Comparison of ENCODE assay signal across 11 mouse cellular contexts in the genomic region with DNA sequence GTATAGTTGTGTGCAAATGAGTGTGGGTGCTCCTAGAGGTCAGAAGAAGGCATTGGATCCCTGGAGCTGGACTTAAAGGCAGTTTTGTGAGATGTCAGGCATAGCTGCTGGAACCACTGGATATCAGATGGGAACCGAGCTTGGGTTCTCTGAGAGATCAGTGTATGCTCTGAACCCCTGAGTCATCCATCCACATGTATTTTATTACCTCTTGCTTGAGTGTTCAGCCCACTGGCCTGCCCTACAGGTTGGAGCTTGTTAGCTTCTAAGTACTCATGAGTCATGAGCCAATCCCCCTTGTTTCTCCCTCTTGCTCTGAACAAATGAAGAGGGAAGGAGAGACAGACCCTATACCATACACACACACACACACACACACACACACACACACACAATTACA.
"Had no signal": no experiment of that assay in that cellular context is flagged by ENCODE, and none has a peak within 500 bp of the region (broad histone marks: within the 10 kb centered on the region; RNA-seq: fewer than 3 reads in every experiment).

No protein-coding gene starts in this region.

- DNase-seq: gastrocnemius, postnatal 14 days; gastrocnemius, postnatal 36 days; heart, postnatal 10 days; kidney, adult 11 months; kidney, adult 2 months; kidney, adult 9 months; kidney, postnatal 14 days; kidney, postnatal 36 days; layer of hippocampus, adult 9-11 months; layer of hippocampus, postnatal 36 days; left cerebral cortex, postnatal 4 days had no signal
